Mouse (Mus musculus): ENCODE results near the gene A630001G21Rik. TPM values are rescaled to one million over a fixed set of nuclear protein-coding genes. Genes with fewer than 3 reads are reported as not detected.

Gene A630001G21Rik
- polyA plus RNA-seq, 1 experiment: 0.35 TPM

GRCm38 (mm10) chr1:85810343-85810742, 31.9 kb upstream of the A630001G21Rik start:
- TF ChIP-seq POLR2A (IDR thresholded peaks at IDR 0.05; ENCODE audit: control insufficient read depth, low read depth, low read length): no peak
- TF ChIP-seq CTCF (IDR thresholded peaks at IDR 0.05; ENCODE audit: control insufficient read depth, insufficient read depth, insufficient replicate concordance, low read depth, low read length): no peak
- no peaks in the 10 kb centered on the region for H3K36me3 ChIP-seq (ENCODE audit: control insufficient read depth, insufficient read depth, low read length)
- H3K27me3 ChIP-seq (ENCODE audit: control insufficient read depth, insufficient read depth, low read length): no peaks in the 10 kb centered on the region
- H3K27ac ChIP-seq (ENCODE audit: control insufficient read depth, insufficient read depth, low read depth, low read length): no peak overlapping the region
- no peak overlapping the region for H3K4me3 ChIP-seq (ENCODE audit: control insufficient read depth, low read depth, low read length)
- H3K4me1 ChIP-seq (ENCODE audit: control insufficient read depth, insufficient read depth, low read length): no peaks in the 10 kb centered on the region

- Histone ChIP-seq H3K4me1 (ENCODE audit: control insufficient read depth, insufficient read depth, low read length) (no peaks in the 10 kb centered on the region), H3K27ac (ENCODE audit: control insufficient read depth, insufficient read depth, low read depth, low read length) (no peak overlapping the region), H3K27me3 (ENCODE audit: control insufficient read depth, insufficient read depth, low read length) (no peaks in the 10 kb centered on the region), H3K4me3 (ENCODE audit: control insufficient read depth, low read depth, low read length) (no peak overlapping the region), H3K36me3 (ENCODE audit: control insufficient read depth, insufficient read depth, low read length) (no peaks in the 10 kb centered on the region; the same call in 1 of the 2 replicates)
- TF ChIP-seq CTCF (IDR thresholded peaks at IDR 0.05; ENCODE audit: control insufficient read depth, insufficient read depth, insufficient replicate concordance, low read depth, low read length): no peak
- TF ChIP-seq POLR2A (IDR thresholded peaks at IDR 0.05; ENCODE audit: control insufficient read depth, low read depth, low read length): no peak
These were observed 30.8 kb upstream of the A630001G21Rik start for GRCm38 (mm10) chr1:85809256-85809655.

GRCm38 (mm10) chr1:85804551-85804950, 26.1 kb upstream of the A630001G21Rik start:
- Histone ChIP-seq H3K4me3 (ENCODE audit: control insufficient read depth, low read depth, low read length) (no peak overlapping the region), H3K4me1 (ENCODE audit: control insufficient read depth, insufficient read depth, low read length) (no peaks in the 10 kb centered on the region), H3K36me3 (ENCODE audit: control insufficient read depth, insufficient read depth, low read length) (no peaks in the 10 kb centered on the region; the same call in 1 of the 2 replicates), H3K27me3 (ENCODE audit: control insufficient read depth, insufficient read depth, low read length) (no peaks in the 10 kb centered on the region), H3K27ac (ENCODE audit: control insufficient read depth, insufficient read depth, low read depth, low read length) (no peak overlapping the region)
- TF ChIP-seq CTCF (IDR thresholded peaks at IDR 0.05; ENCODE audit: control insufficient read depth, insufficient read depth, insufficient replicate concordance, low read depth, low read length): no peak
- no peak for TF ChIP-seq POLR2A (IDR thresholded peaks at IDR 0.05; ENCODE audit: control insufficient read depth, low read depth, low read length)

- Histone ChIP-seq H3K36me3 (ENCODE audit: control insufficient read depth, insufficient read depth, low read length) (no peaks in the 10 kb centered on the region; the same call in 1 of the 2 replicates), H3K27ac (ENCODE audit: control insufficient read depth, insufficient read depth, low read depth, low read length) (no peak overlapping the region), H3K4me1 (ENCODE audit: control insufficient read depth, insufficient read depth, low read length) (no peaks in the 10 kb centered on the region), H3K27me3 (ENCODE audit: control insufficient read depth, insufficient read depth, low read length) (no peaks in the 10 kb centered on the region), H3K4me3 (ENCODE audit: control insufficient read depth, low read depth, low read length) (no peak overlapping the region)
- TF ChIP-seq CTCF (IDR thresholded peaks at IDR 0.05; ENCODE audit: control insufficient read depth, insufficient read depth, insufficient replicate concordance, low read depth, low read length) (no peak), POLR2A (IDR thresholded peaks at IDR 0.05; ENCODE audit: control insufficient read depth, low read depth, low read length) (no peak)
These were observed 24.1 kb upstream of the A630001G21Rik start for GRCm38 (mm10) chr1:85802517-85802916.

GRCm38 (mm10) chr1:85799776-85800175, 21.3 kb upstream of the A630001G21Rik start:
- peaks cover 3% of the 10 kb centered on the region for H3K4me1 ChIP-seq (ENCODE audit: control insufficient read depth, insufficient read depth, low read length)
- no peak overlapping the region for H3K27ac ChIP-seq (ENCODE audit: control insufficient read depth, insufficient read depth, low read depth, low read length)
- no peaks in the 10 kb centered on the region for H3K27me3 ChIP-seq (ENCODE audit: control insufficient read depth, insufficient read depth, low read length)
- no peaks in the 10 kb centered on the region for H3K36me3 ChIP-seq (ENCODE audit: control insufficient read depth, insufficient read depth, low read length)
- H3K4me3 ChIP-seq (ENCODE audit: control insufficient read depth, low read depth, low read length): no peak overlapping the region
- TF ChIP-seq CTCF (IDR thresholded peaks at IDR 0.05; ENCODE audit: control insufficient read depth, insufficient read depth, insufficient replicate concordance, low read depth, low read length): no peak
- TF ChIP-seq POLR2A (IDR thresholded peaks at IDR 0.05; ENCODE audit: control insufficient read depth, low read depth, low read length): no peak

GRCm38 (mm10) chr1:85795196-85795595, 16.8 kb upstream of the A630001G21Rik start:
- Histone ChIP-seq H3K36me3 (ENCODE audit: control insufficient read depth, insufficient read depth, low read length) (no peaks in the 10 kb centered on the region), H3K4me3 (ENCODE audit: control insufficient read depth, low read depth, low read length) (no peak overlapping the region), H3K4me1 (ENCODE audit: control insufficient read depth, insufficient read depth, low read length) (peaks cover 4% of the 10 kb centered on the region), H3K27ac (ENCODE audit: control insufficient read depth, insufficient read depth, low read depth, low read length) (no peak overlapping the region), H3K27me3 (ENCODE audit: control insufficient read depth, insufficient read depth, low read length) (no peaks in the 10 kb centered on the region)
- no peak for TF ChIP-seq CTCF (IDR thresholded peaks at IDR 0.05; ENCODE audit: control insufficient read depth, insufficient read depth, insufficient replicate concordance, low read depth, low read length)
- TF ChIP-seq POLR2A (IDR thresholded peaks at IDR 0.05; ENCODE audit: control insufficient read depth, low read depth, low read length): no peak

- peak overlapping the region; percentile 95 for H3K4me3 ChIP-seq (ENCODE audit: control insufficient read depth, low read depth, low read length)
- H3K4me1 ChIP-seq (ENCODE audit: control insufficient read depth, insufficient read depth, low read length): peaks cover 4% of the 10 kb centered on the region
- no peaks in the 10 kb centered on the region for H3K36me3 ChIP-seq (ENCODE audit: control insufficient read depth, insufficient read depth, low read length)
- TF ChIP-seq POLR2A (IDR thresholded peaks at IDR 0.05; ENCODE audit: control insufficient read depth, low read depth, low read length) (no peak), CTCF (IDR thresholded peaks at IDR 0.05; ENCODE audit: control insufficient read depth, insufficient read depth, insufficient replicate concordance, low read depth, low read length) (no peak)
- peak overlapping the region; percentile 84 for H3K27ac ChIP-seq (ENCODE audit: control insufficient read depth, insufficient read depth, low read depth, low read length)
- H3K27me3 ChIP-seq (ENCODE audit: control insufficient read depth, insufficient read depth, low read length): no peaks in the 10 kb centered on the region
These were observed 15.8 kb upstream of the A630001G21Rik start for GRCm38 (mm10) chr1:85794106-85794771.
